Mouse (Mus musculus): ENCODE data around the gene Clec12b. TPM values are rescaled to one million over a fixed set of nuclear protein-coding genes. Genes with fewer than 3 reads are reported as not detected.

The Clec12b gene
- not detected for polyA plus RNA-seq (2021)

DNA sequence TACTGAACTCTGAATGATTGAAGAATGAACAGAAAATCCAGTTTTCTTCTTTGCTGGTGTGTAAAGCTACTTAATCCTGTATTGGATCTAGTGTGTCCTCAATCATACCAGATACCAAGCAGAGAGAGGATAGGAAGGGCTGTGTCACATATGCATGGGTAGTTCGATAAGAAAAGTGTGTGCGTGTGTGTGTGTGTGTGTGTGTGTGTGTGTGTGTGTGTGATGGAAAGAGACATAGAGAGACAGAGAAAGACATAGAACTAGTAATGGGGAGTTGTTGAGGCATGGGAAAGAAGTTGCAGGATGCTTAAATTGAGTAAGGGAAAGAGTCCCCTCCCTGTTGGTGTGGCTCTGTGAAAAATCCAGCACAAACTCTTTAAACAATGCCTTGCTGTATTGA, at the start of gene Clec12b:
Gene Clec12b (minus strand): TSS at position 101 of the 400 bp plus-strand sequence.
- POLR2A ChIA-PET, result no interaction called here
- DNase-seq (ENCODE audit: low read depth, low spot score) (no peak), ATAC-seq (no peak)
- peaks cover 34% of the 10 kb centered on the region for H3K27me3 ChIP-seq
- in situ Hi-C loops (cut with MboI; ENCODE audit: low pct_unique_long_range_greater_than_20kb), result no loop called here
- CTCF ChIA-PET, result interaction anchor here (1.3 to 1.8 kb wide), 2 partner anchors 10 to 159 kb away, joined by 3 to 5 read pairs; no protein-coding TSS in a partner anchor
- no peak for TF ChIP-seq CTCF (IDR thresholded peaks at IDR 0.05)

DNA sequence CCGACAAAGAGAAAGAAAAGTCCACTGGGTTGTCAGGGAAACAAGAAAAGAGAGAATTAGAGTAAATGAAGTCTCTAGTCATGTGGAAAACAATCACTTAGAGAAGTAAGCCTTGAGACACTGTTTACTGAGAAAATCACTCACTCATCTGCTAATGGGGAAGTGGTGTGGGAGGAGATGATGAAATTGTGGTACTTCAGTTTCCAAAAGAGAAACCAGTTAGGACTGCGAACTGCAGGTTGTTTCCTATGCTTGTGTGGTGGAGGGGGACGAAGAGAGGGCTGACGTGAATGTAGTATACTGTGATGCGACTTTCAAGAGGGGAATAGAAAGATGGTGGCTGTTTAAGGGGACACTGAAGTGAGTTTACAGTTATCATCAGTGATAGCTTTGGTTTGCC, 48.6 kb upstream of the Clec12b start:
- ChIA-PET CTCF (no interaction called here), POLR2A (no interaction called here)
- in situ Hi-C loops (cut with MboI; ENCODE audit: low pct_unique_long_range_greater_than_20kb), result no loop called here
- no peak for ATAC-seq
- H3K27me3 ChIP-seq, result peaks cover 48% of the 10 kb centered on the region
- no peak for TF ChIP-seq CTCF (IDR thresholded peaks at IDR 0.05)
- no peak for DNase-seq (ENCODE audit: low read depth, low spot score)

DNA sequence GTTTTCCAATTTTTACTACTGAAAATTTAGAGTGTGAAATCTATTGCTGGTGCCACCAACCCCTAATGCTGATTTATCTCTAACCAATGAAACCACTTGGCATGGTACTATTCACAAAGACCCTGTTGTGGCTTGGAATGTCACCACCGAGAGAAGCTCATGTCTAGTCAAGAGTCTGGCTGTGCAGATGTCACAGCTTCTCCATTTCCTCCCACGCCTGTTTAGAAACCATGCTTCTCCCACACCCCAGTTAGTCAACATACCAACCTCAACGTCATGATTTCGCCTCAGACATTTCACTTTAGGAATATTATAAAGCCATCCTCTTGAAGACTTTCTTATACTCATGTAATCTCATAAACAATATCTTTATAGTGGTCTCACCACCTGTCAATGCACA, 41.6 kb upstream of the Clec12b start:
- TF ChIP-seq CTCF (IDR thresholded peaks at IDR 0.05), result no peak

DNA sequence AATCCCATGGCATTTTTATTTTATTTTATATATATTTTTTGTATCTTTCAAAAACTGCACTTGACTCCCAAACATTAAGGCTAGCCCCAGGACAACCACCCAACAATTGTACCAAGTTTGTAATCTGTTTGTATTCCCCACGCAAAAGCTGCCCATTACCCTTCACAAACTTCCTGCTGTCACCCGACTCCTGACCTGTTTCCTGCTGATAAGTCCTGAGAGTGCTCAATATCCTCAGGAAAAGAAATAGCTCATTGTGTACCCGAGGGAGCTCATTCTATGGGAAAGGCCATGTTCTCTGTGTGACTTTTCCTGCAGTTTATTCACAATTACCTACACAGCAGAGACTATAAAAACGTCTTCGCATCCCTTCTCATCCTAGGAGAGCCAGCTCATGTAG, 40.1 kb upstream of the Clec12b start:
- CTCF ChIA-PET, result no interaction called here
- no peak for TF ChIP-seq CTCF (IDR thresholded peaks at IDR 0.05)
- ATAC-seq, result no peak
- H3K27me3 ChIP-seq, result peaks cover 36% of the 10 kb centered on the region
- DNase-seq (ENCODE audit: low read depth, low spot score), result no peak
- in situ Hi-C loops (cut with MboI; ENCODE audit: low pct_unique_long_range_greater_than_20kb), result no loop called here
- POLR2A ChIA-PET, result no interaction called here

More for the DNA sequence above, 41.6 kb upstream of the Clec12b start:
- ATAC-seq (no peak), DNase-seq (ENCODE audit: low read depth, low spot score) (no peak)
- ChIA-PET CTCF (no interaction called here), POLR2A (no interaction called here)
- in situ Hi-C loops (cut with MboI; ENCODE audit: low pct_unique_long_range_greater_than_20kb), result no loop called here
- peaks cover 39% of the 10 kb centered on the region for H3K27me3 ChIP-seq

DNA sequence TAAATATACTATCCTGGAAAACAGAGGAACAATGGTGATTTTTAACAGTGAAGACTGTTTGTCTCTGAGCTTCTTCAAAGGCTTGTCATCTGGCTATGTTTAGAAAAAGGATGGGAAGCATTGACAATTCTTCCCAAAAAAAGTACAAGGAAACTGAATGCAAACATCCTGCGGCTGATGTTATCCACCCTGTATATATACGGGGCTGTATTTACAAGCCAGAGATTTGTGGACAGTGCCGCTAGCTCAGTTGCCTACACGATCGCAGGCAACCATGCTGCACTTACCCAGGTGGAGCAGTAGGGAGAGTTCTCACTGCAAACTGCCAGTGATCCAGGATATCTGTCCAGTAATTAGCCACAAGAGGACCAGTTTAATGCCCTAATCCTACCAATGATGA, 39.5 kb upstream of the Clec12b start:
- DNase-seq (ENCODE audit: low read depth, low spot score), result no peak
- H3K27me3 ChIP-seq, result peaks cover 36% of the 10 kb centered on the region
- in situ Hi-C loops (cut with MboI; ENCODE audit: low pct_unique_long_range_greater_than_20kb), result no loop called here
- no peak for ATAC-seq
- CTCF ChIA-PET, result interaction anchor here (1.0 kb wide), 1 partner anchor 11 kb away, joined by 4 read pairs; no protein-coding TSS in a partner anchor
- no peak for TF ChIP-seq CTCF (IDR thresholded peaks at IDR 0.05)
- POLR2A ChIA-PET, result no interaction called here

DNA sequence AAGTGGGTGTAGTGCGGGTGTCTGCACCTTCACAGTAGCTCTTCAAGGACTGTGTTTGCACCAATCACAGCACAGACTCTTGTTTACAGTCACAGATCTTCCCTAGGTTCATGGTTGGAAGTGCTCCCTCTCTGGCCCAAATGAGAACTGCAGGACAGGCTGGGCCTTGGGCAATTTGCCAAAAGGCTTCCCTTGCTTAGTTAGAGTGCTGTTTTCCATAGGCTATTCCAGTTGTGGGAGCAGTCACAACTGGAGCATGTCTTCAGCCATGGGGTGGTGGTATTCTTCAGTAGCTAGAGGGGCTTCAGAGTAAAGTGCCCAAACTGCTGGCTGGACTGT, 38.0 kb upstream of the Clec12b start:
- in situ Hi-C loops (cut with MboI; ENCODE audit: low pct_unique_long_range_greater_than_20kb), result no loop called here
- peaks cover 36% of the 10 kb centered on the region for H3K27me3 ChIP-seq
- ATAC-seq, result no peak
- no peak for DNase-seq (ENCODE audit: low read depth, low spot score)
- peak; percentile 74 for TF ChIP-seq CTCF (IDR thresholded peaks at IDR 0.05)
- CTCF ChIA-PET, result interaction anchor here (1.0 to 2.0 kb wide), 3 partner anchors 23 to 31 kb away, joined by 3 to 5 read pairs (median 5); partner anchors contain the start of gene Clec1b
- POLR2A ChIA-PET, result no interaction called here

DNA sequence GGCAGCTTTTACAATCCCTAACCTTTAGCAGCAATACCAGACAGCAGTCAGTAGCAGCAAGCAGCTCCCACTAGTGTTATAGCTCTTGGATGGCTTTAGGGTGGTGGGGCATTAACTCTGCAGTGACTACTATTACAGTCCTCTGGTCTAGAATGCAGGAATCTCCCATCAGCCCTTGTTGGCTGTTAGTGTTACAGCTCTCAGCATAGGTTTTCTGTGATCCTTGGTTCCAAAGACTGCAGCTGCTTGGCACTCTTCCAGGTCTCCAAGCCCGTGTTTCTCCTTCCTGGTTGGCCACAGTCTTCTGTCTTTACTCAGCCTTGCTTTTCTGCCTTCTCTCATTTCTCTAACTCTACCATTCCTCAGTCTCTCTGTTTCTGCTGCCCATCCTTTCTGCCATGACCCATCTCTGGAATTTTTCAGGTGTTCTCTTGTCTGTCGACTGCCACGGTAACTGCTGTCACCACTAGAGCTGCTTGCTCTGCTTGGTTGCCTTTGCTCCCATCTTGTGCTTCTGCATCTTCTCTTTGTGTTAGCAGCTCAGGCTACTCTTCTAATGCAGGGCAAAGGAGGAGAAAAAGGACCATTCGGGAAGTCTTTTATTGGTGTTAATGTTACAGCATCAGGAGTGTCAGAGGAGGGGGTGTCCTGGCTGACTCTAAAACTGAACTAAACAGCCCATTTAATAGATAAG, 37.5 kb upstream of the Clec12b start:
- no peak for DNase-seq (ENCODE audit: low read depth, low spot score)
- ATAC-seq, result no peak
- ChIA-PET CTCF (interaction anchor here (1.0 to 2.0 kb wide), 4 partner anchors 23 to 57 kb away, joined by 3 to 5 read pairs (median 4); partner anchors contain the start of gene Clec1b), POLR2A (no interaction called here)
- H3K27me3 ChIP-seq, result peaks cover 35% of the 10 kb centered on the region
- no peak for TF ChIP-seq CTCF (IDR thresholded peaks at IDR 0.05)
- in situ Hi-C loops (cut with MboI; ENCODE audit: low pct_unique_long_range_greater_than_20kb), result no loop called here

DNA sequence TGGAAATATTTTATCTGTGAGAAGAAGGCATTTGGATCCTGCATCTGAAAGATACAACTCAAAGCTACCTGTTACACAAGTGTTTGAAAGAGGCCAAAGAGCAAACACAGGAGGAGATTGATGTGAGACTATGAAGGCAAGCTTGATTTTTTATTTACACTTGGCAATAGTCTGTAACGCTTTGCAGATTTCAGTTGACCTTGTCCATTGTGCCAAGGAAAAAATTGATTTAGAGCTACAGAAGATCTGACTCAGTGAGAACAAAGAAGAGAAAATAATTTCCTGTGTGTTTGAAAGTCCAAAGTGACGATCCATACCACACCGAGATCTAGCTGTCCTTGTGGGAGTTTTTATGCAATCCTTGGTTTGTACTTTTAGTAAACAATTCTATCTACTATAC, 36.6 kb upstream of the Clec12b start:
- DNase-seq (ENCODE audit: low read depth, low spot score) (no peak), ATAC-seq (no peak)
- CTCF ChIA-PET, result interaction anchor here (1.0 to 2.0 kb wide), 4 partner anchors 15 to 56 kb away, joined by 3 to 5 read pairs (median 4); no protein-coding TSS in a partner anchor
- no peak for TF ChIP-seq CTCF (IDR thresholded peaks at IDR 0.05)
- POLR2A ChIA-PET, result no interaction called here
- in situ Hi-C loops (cut with MboI; ENCODE audit: low pct_unique_long_range_greater_than_20kb), result no loop called here
- peaks cover 34% of the 10 kb centered on the region for H3K27me3 ChIP-seq

DNA sequence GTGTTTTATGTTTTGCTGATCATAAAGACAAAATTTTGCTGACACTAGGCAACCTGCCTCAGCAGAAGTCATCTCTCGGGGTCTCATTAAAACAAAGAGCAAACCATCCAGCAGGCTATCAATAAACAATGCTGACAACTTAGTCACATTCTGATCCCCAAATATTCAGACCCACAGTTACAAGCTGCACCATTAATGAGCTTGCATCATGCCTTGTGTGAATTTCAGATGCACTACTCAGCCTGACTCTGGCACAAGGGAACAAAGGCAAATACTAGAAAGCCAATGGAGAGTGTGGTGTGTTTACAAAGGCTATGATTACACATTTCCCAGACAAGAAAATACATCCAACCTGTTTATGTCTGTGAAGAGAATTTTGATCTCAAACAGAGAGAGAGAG, 28.5 kb upstream of the Clec12b start:
- H3K27me3 ChIP-seq, result peaks cover 32% of the 10 kb centered on the region
- ATAC-seq (no peak), DNase-seq (ENCODE audit: low read depth, low spot score) (no peak)
- TF ChIP-seq CTCF (IDR thresholded peaks at IDR 0.05), result no peak
- CTCF ChIA-PET, result no interaction called here
- POLR2A ChIA-PET, result no interaction called here
- in situ Hi-C loops (cut with MboI; ENCODE audit: low pct_unique_long_range_greater_than_20kb), result no loop called here

DNA sequence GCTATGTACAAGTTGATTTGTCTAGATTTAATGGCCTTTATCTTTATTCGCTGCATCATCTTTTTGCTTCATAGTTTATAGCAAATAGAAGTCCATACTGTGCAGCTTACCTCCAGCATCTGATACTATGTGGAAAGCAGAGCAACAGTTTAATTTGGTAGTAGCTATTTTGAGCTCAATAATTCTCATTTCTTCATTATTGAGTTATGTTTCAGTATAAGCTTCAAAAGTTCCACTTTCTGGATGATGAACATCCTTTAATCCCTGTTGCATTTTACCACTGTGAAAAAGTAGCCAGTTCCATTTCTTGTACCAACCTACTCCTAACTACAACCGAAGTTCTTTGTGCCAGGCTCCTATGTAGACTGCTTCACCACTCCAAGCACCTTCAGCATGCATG, 22.9 kb upstream of the Clec12b start, which contains the start of gene Clec9a:
Gene Clec9a (plus strand): TSS at position 301 of the 400 bp plus-strand sequence.
- POLR2A ChIA-PET, result no interaction called here

DNA sequence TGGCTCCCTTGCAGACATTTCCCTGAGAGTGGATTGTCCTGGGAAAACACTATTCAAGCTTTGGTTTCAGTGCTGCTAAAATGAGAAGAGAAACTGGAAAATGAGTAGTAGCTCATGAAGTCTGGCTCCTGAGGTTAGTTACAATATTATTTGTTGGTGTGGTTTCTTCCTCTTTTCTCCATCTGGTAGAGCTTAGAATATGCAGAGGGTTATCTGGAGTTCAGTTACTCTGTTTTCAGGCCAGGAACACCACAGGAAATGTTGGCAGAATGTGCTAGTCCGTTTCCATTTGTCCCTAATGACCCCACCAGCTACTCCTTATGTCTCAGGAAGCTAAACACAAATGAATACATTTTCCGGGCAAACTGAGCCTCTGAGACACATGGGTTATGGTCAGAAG, 21.6 kb upstream of the Clec12b start:
- CTCF ChIA-PET, result interaction anchor here (1.6 kb wide), 1 partner anchor 14 kb away, joined by 3 read pairs; no protein-coding TSS in a partner anchor
- no peak for TF ChIP-seq CTCF (IDR thresholded peaks at IDR 0.05)
- H3K27me3 ChIP-seq, result peaks cover 80% of the 10 kb centered on the region
- POLR2A ChIA-PET, result interaction anchor here (0.7 kb wide), 1 partner anchor 37 kb away, joined by 3 read pairs; no protein-coding TSS in a partner anchor
- ATAC-seq (no peak), DNase-seq (ENCODE audit: low read depth, low spot score) (no peak)
- in situ Hi-C loops (cut with MboI; ENCODE audit: low pct_unique_long_range_greater_than_20kb), result no loop called here

More for the DNA sequence above, 22.9 kb upstream of the Clec12b start, which contains the start of gene Clec9a:
- peaks cover 72% of the 10 kb centered on the region for H3K27me3 ChIP-seq
- ATAC-seq, result no peak
- TF ChIP-seq CTCF (IDR thresholded peaks at IDR 0.05), result no peak
- no peak for DNase-seq (ENCODE audit: low read depth, low spot score)
- CTCF ChIA-PET, result no interaction called here
- in situ Hi-C loops (cut with MboI; ENCODE audit: low pct_unique_long_range_greater_than_20kb), result no loop called here

All from Patski (cell line).